Mouse (Mus musculus) spleen, adult 2 months (tissue): ENCODE data around the gene Xpa.

ENCODE experiments used
- CTCF ChIP-seq: fragments of 200-500 bp; IDR thresholded peaks from 2 replicates; pipeline ENCODE4 v1.5.1; 2011; ENCODE audit warnings: mild to moderate bottlenecking, inconsistent platforms; ENCODE audit not compliant: insufficient read depth, insufficient read length, insufficient replicate concordance; ENCODE audit errors: extremely low read depth
- POLR2A ChIP-seq: fragments of 200-500 bp; IDR thresholded peaks from 2 replicates; pipeline ENCODE4 v1.6.1; 2011; ENCODE audit warnings: low read depth, low read length, inconsistent platforms

DNA sequence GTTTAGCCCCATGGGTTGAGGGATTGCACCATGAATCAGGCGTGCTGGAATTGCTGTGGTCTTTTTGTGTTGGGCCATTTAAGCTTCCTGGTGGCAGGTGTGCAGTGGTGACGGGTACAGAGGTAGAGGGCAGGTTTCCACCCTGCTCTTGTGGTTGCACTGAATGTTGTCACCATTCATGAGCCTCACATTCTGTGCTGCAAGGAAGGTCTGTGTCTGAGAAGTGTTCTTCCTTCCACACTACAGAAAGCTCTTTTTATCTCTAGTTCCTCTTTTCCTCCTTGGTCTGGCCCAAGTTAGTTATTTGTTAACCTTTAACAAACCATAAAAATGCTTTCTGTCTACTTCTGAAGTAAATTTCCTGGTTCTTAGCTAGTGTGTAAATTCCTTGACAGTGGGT is 32.1 kb downstream of the Xpa start:
- TF ChIP-seq POLR2A (no peak), CTCF (no peak)
